Mouse (Mus musculus): ENCODE results near the gene Sub1. TPM values are rescaled to one million over a fixed set of nuclear protein-coding genes. Genes with fewer than 3 reads are reported as not detected.

Gene Sub1
- total and polyA plus RNA-seq, 3 experiments = 553 to 2,677 (median 1,927) TPM

GRCm38 (mm10) chr15:12007971-12008800, 11.4 kb upstream of the Sub1 start (continued):
- no peak for TF ChIP-seq CHD1 (IDR thresholded peaks at IDR 0.05; ENCODE audit: low read depth, low read length)
- peak; percentile 52 for TF ChIP-seq BHLHE40 (IDR thresholded peaks at IDR 0.05; ENCODE audit: low read depth, low read length)
- TF ChIP-seq CHD2 (IDR thresholded peaks at IDR 0.05; ENCODE audit: low read length) = no peak
- no peak for TF ChIP-seq NRF1 (IDR thresholded peaks at IDR 0.05; ENCODE audit: low read depth, low read length)
- TF ChIP-seq TBP (conservative IDR thresholded peaks at IDR 0.05; ENCODE audit: low read depth, low read length) = no peak
- no peak for TF ChIP-seq MYC (IDR thresholded peaks at IDR 0.05; ENCODE audit: low read depth, low read length)
- no peak for TF ChIP-seq MAZ (IDR thresholded peaks at IDR 0.05; ENCODE audit: low read depth, low read length)
- TF ChIP-seq GABPA (IDR thresholded peaks at IDR 0.05; ENCODE audit: insufficient replicate concordance, low read depth, low read length) = no peak
- no peak for TF ChIP-seq SIN3A (IDR thresholded peaks at IDR 0.05; ENCODE audit: low read length)
- TF ChIP-seq JUND (conservative IDR thresholded peaks at IDR 0.05; ENCODE audit: low read depth, low read length) = peak; percentile 66
- no peak for TF ChIP-seq MAFK (IDR thresholded peaks at IDR 0.05; ENCODE audit: insufficient replicate concordance, low read length)
- TF ChIP-seq ZNF384 (IDR thresholded peaks at IDR 0.05; ENCODE audit: low read depth, low read length) = no peak
- peak; percentile 75 for TF ChIP-seq ETS1 (conservative IDR thresholded peaks at IDR 0.05; ENCODE audit: low read depth, low read length)
- TF ChIP-seq RAD21 (IDR thresholded peaks at IDR 0.05; ENCODE audit: low read depth, low read length) = peak; percentile 55
- no peak for TF ChIP-seq ZKSCAN1 (IDR thresholded peaks at IDR 0.05; ENCODE audit: borderline replicate concordance, low read depth, low read length)
- no peak for TF ChIP-seq UBTF (IDR thresholded peaks at IDR 0.05; ENCODE audit: low read depth, low read length)
- no peak for TF ChIP-seq HCFC1 (IDR thresholded peaks at IDR 0.05; ENCODE audit: low read depth, low read length)
- TF ChIP-seq RCOR1 (conservative IDR thresholded peaks at IDR 0.05; ENCODE audit: low read depth, low read length) = no peak

- Histone ChIP-seq H3K9me3 (replicated peaks; ENCODE audit: low read length) (no peaks in the 10 kb centered on the region), H3K27ac (ENCODE audit: insufficient read depth, low read depth) (peak overlapping the region; percentile 47), H3K4me2 (ENCODE audit: insufficient read depth, low read depth, poor library complexity, severe bottlenecking) (peak overlapping the region; percentile 34; the same call in 1 of the 2 replicates), H3K27me3 (replicated peaks) (no peaks in the 10 kb centered on the region), H3K4me1 (ENCODE audit: control insufficient read depth in 1 of 2, insufficient read depth in 2 of 2) (peaks cover 24 to 55% of the 10 kb centered on the region in 2 experiments), H3K9ac (ENCODE audit: insufficient read depth, low read depth) (no peak overlapping the region), H3K4me3 (replicated peaks in 1 of 3; ENCODE audit: low read depth in 2 of 3, low read length in 2 of 3, poor library complexity in 1 of 3) (peak overlapping the region in 1 of 3 experiments; percentile 0), H3K79me2 (replicated peaks; ENCODE audit: control insufficient read depth, extremely low read depth, insufficient read depth, poor library complexity, severe bottlenecking) (no peaks in the 10 kb centered on the region), H3K36me3 (replicated peaks in 1 of 2; ENCODE audit: control insufficient read depth in 1 of 2, insufficient read depth in 1 of 2, low read length in 1 of 2) (no peaks in the 10 kb centered on the region)
- DNase-seq (ENCODE audit: extremely low read depth) = no peak
- dilution Hi-C loops (cut with MboI; ENCODE audit: extremely low pct_ligation_motif_present, extremely low pct_unique_long_range_greater_than_20kb, low sequenced_read_pairs) = no loop called here
- in situ Hi-C loops (cut with MboI; ENCODE audit: low pct_ligation_motif_present, low pct_unique_long_range_greater_than_20kb, low sequenced_read_pairs) = no loop called here
- TF ChIP-seq MEF2A (IDR thresholded peaks at IDR 0.05; ENCODE audit: borderline replicate concordance, low read depth, low read length) (no peak), E2F4 (IDR thresholded peaks at IDR 0.05; ENCODE audit: insufficient replicate concordance, low read depth, low read length) (no peak), CHD1 (IDR thresholded peaks at IDR 0.05; ENCODE audit: low read depth, low read length) (no peak), TBP (conservative IDR thresholded peaks at IDR 0.05; ENCODE audit: low read depth, low read length) (no peak), PAX5 (IDR thresholded peaks at IDR 0.05; ENCODE audit: low read length) (no peak), UBTF (IDR thresholded peaks at IDR 0.05; ENCODE audit: low read depth, low read length) (no peak), SMC3 (IDR thresholded peaks at IDR 0.05; ENCODE audit: low read depth, low read length) (no peak), GABPA (IDR thresholded peaks at IDR 0.05; ENCODE audit: insufficient replicate concordance, low read depth, low read length) (no peak), TCF12 (IDR thresholded peaks at IDR 0.05; ENCODE audit: low read depth, low read length) (no peak), RCOR1 (conservative IDR thresholded peaks at IDR 0.05; ENCODE audit: low read depth, low read length) (no peak), BHLHE40 (IDR thresholded peaks at IDR 0.05; ENCODE audit: low read depth, low read length) (no peak), KAT2A (IDR thresholded peaks at IDR 0.05; ENCODE audit: insufficient replicate concordance, low read length) (no peak), MXI1 (IDR thresholded peaks at IDR 0.05; ENCODE audit: low read depth, low read length) (no peak), MAX (IDR thresholded peaks at IDR 0.05; ENCODE audit: low read length) (no peak), MAZ (IDR thresholded peaks at IDR 0.05; ENCODE audit: low read depth, low read length) (no peak), NELFE (IDR thresholded peaks at IDR 0.05; ENCODE audit: low read depth, low read length) (no peak; the same call in 1 of the 2 replicates), ZKSCAN1 (IDR thresholded peaks at IDR 0.05; ENCODE audit: borderline replicate concordance, low read depth, low read length) (no peak), CHD2 (IDR thresholded peaks at IDR 0.05; ENCODE audit: low read length) (no peak)
Observed at GRCm38 (mm10) chr15:12007421-12007820, 10.6 kb upstream of the Sub1 start.
